Mouse (Mus musculus) CH12.LX (cell line): ENCODE measurements at regions not wholly inside any gene's neighbourhood (a gene's known extent, or its start where the extent isn't known, plus 50 kb on each side); places are given as distances from the start of the nearest gene placed in this dataset.

Experiments used
- CTCF ChIP-seq, 2 experiments: IDR thresholded peaks in 1 of 2; conservative IDR thresholded peaks in 1 of 2; 2 replicates each; pipeline ENCODE4 v1.5.1; 2011 to 2012; ENCODE audit warnings: low read depth in 2 of 2, low read length in 2 of 2, improper control_type of control experiment in 1 of 2, inconsistent platforms in 1 of 2, mild to moderate bottlenecking in 1 of 2, moderate library complexity in 1 of 2
- E2F4 ChIP-seq: IDR thresholded peaks from 2 replicates; pipeline ENCODE4 v1.6.1; 2011; ENCODE audit warnings: low read depth, low read length, improper control_type of control experiment; ENCODE audit not compliant: insufficient replicate concordance
- ELF1 ChIP-seq: IDR thresholded peaks from 2 replicates; pipeline ENCODE4 v1.6.1; 2014; ENCODE audit warnings: low read depth, mild to moderate bottlenecking, inconsistent platforms, low read length, improper control_type of control experiment
- ETS1 ChIP-seq: conservative IDR thresholded peaks from 2 replicates; pipeline ENCODE4 v1.6.1; 2012; ENCODE audit warnings: low read depth, mild to moderate bottlenecking, inconsistent platforms, low read length, improper control_type of control experiment, moderate library complexity
- KAT2A ChIP-seq: IDR thresholded peaks from 2 replicates; pipeline ENCODE4 v1.6.1; 2012; ENCODE audit warnings: low read length, improper control_type of control experiment, inconsistent platforms; ENCODE audit not compliant: insufficient replicate concordance
- MAFK ChIP-seq: IDR thresholded peaks from 2 replicates; pipeline ENCODE4 v1.6.1; 2011; ENCODE audit warnings: low read length, improper control_type of control experiment; ENCODE audit not compliant: insufficient replicate concordance
- MAZ ChIP-seq: IDR thresholded peaks from 2 replicates; pipeline ENCODE4 v1.6.1; 2012; ENCODE audit warnings: low read depth, mild to moderate bottlenecking, inconsistent platforms, low read length, improper control_type of control experiment, moderate library complexity
- POLR2A ChIP-seq: IDR thresholded peaks from 2 replicates; pipeline ENCODE4 v1.6.1; 2011; ENCODE audit warnings: low read depth, mild to moderate bottlenecking, improper control_type of control experiment, low read length
- POLR2AphosphoS2 ChIP-seq: IDR thresholded peaks from 2 replicates; pipeline ENCODE4 v1.6.1; 2011; ENCODE audit warnings: low read depth, low read length, improper control_type of control experiment
- RAD21 ChIP-seq: IDR thresholded peaks from 2 replicates; pipeline ENCODE4 v1.6.1; 2011; ENCODE audit warnings: low read depth, mild to moderate bottlenecking, low read length, improper control_type of control experiment, moderate library complexity
- SMC3 ChIP-seq: IDR thresholded peaks from 2 replicates; pipeline ENCODE4 v1.6.1; 2011; ENCODE audit warnings: low read depth, low read length, improper control_type of control experiment

GRCm38 (mm10) chr9:115777097-115777864 is 132.0 kb upstream of the Gadl1 start:
- TF ChIP-seq CTCF (conservative IDR thresholded peaks at IDR 0.05 in 1 of 2, IDR thresholded peaks at IDR 0.05 in 1 of 2; ENCODE audit: low read depth in 2 of 2, low read length in 2 of 2), result no peak
- no peak for TF ChIP-seq POLR2AphosphoS2
- no peak for TF ChIP-seq MAZ
- TF ChIP-seq ELF1, result no peak
- no peak for TF ChIP-seq ETS1
- TF ChIP-seq SMC3, result no peak
- TF ChIP-seq POLR2A, result no peak
- TF ChIP-seq E2F4, result no peak
- TF ChIP-seq RAD21, result no peak
- TF ChIP-seq MAFK, result no peak
- no peak for TF ChIP-seq KAT2A
